Mouse (Mus musculus): ENCODE data around the gene Vipas39. TPM values are rescaled to one million over a fixed set of nuclear protein-coding genes. Genes with fewer than 3 reads are reported as not detected.

The Vipas39 gene
- polyA plus RNA-seq, 1 experiment from 2014 or later, result 23.8 TPM

GRCm38 (mm10) chr12:87198792-87199191 lies 67.3 kb downstream of the Vipas39 start:
- no peak for DNase-seq (ENCODE audit: low spot score)
- H3K4me2 ChIP-seq, result peak overlapping the region; percentile 87
- H3K9me3 ChIP-seq (ENCODE audit: control insufficient read depth, low read length), result no peaks in the 10 kb centered on the region
- ATAC-seq (replicated peaks; ENCODE audit: low FRiP score), result no peak
- no peaks in the 10 kb centered on the region for H3K36me3 ChIP-seq (ENCODE audit: control insufficient read depth, insufficient read depth, low read length)
- no peak overlapping the region for H3K9ac ChIP-seq (ENCODE audit: low read depth, low read length)
- H3K27me3 ChIP-seq (replicated peaks; ENCODE audit: control insufficient read depth, insufficient read depth, low read length), result 0 out of 2 replicates have a peak, but pooled peaks cover 2% of the 10 kb centered on the region
- WGBS, result 70% methylated on average over 6 of the region's 6 CpGs
- no peak overlapping the region for H3K27ac ChIP-seq (ENCODE audit: low read depth, low read length)
- peak overlapping the region; percentile 89 for H3K4me3 ChIP-seq (ENCODE audit: low read depth, low read length)
- peaks cover 7% of the 10 kb centered on the region for H3K4me1 ChIP-seq (replicated peaks; ENCODE audit: control insufficient read depth, insufficient read depth, low read length)

- no peak overlapping the region for H3K9ac ChIP-seq (ENCODE audit: low read depth, low read length)
- H3K4me2 ChIP-seq, result no peak overlapping the region
- no peaks in the 10 kb centered on the region for H3K36me3 ChIP-seq (ENCODE audit: control insufficient read depth, insufficient read depth, low read length)
- DNase-seq (ENCODE audit: low spot score), result no peak
- H3K4me3 ChIP-seq (ENCODE audit: low read depth, low read length), result no peak overlapping the region
- H3K4me1 ChIP-seq (replicated peaks; ENCODE audit: control insufficient read depth, insufficient read depth, low read length), result peaks cover 7% of the 10 kb centered on the region
- H3K27ac ChIP-seq (ENCODE audit: low read depth, low read length), result no peak overlapping the region
- H3K9me3 ChIP-seq (ENCODE audit: control insufficient read depth, low read length), result no peaks in the 10 kb centered on the region
- no peak for ATAC-seq (replicated peaks; ENCODE audit: low FRiP score)
- H3K27me3 ChIP-seq (replicated peaks; ENCODE audit: control insufficient read depth, insufficient read depth, low read length), result 0 out of 2 replicates have a peak, but pooled peaks cover 2% of the 10 kb centered on the region
These were observed 69.7 kb downstream of the Vipas39 start for GRCm38 (mm10) chr12:87196310-87196709.

GRCm38 (mm10) chr12:87195069-87195468 lies 71.0 kb downstream of the Vipas39 start:
- Histone ChIP-seq H3K27ac (ENCODE audit: low read depth, low read length) (no peak overlapping the region), H3K4me3 (ENCODE audit: low read depth, low read length) (no peak overlapping the region), H3K9me3 (ENCODE audit: control insufficient read depth, low read length) (no peaks in the 10 kb centered on the region), H3K4me1 (replicated peaks; ENCODE audit: control insufficient read depth, insufficient read depth, low read length) (peaks cover 5% of the 10 kb centered on the region), H3K36me3 (ENCODE audit: control insufficient read depth, insufficient read depth, low read length) (no peaks in the 10 kb centered on the region), H3K4me2 (no peak overlapping the region), H3K9ac (ENCODE audit: low read depth, low read length) (no peak overlapping the region), H3K27me3 (replicated peaks; ENCODE audit: control insufficient read depth, insufficient read depth, low read length) (no peaks in the 10 kb centered on the region)
- ATAC-seq (replicated peaks; ENCODE audit: low FRiP score), result no peak
- DNase-seq (ENCODE audit: low spot score), result no peak
- WGBS, result 78% methylated on average over 1 of the region's 1 CpGs

- Histone ChIP-seq H3K4me2 (no peak overlapping the region), H3K27me3 (replicated peaks; ENCODE audit: control insufficient read depth, insufficient read depth, low read length) (no peaks in the 10 kb centered on the region), H3K27ac (ENCODE audit: low read depth, low read length) (no peak overlapping the region), H3K4me3 (ENCODE audit: low read depth, low read length) (no peak overlapping the region), H3K9me3 (ENCODE audit: control insufficient read depth, low read length) (no peaks in the 10 kb centered on the region), H3K9ac (ENCODE audit: low read depth, low read length) (no peak overlapping the region), H3K36me3 (ENCODE audit: control insufficient read depth, insufficient read depth, low read length) (no peaks in the 10 kb centered on the region), H3K4me1 (replicated peaks; ENCODE audit: control insufficient read depth, insufficient read depth, low read length) (no peaks in the 10 kb centered on the region)
- WGBS, result 69% methylated on average over 3 of the region's 3 CpGs
- ATAC-seq (replicated peaks; ENCODE audit: low FRiP score) (no peak), DNase-seq (ENCODE audit: low spot score) (no peak)
These were observed 73.0 kb downstream of the Vipas39 start for GRCm38 (mm10) chr12:87193008-87193407.

Small RNA genes within 50 kb of the gene (microRNA-seq; reads per million reads assigned to microRNA genes)
- not detected for gene Gm47293 (ENCODE audit: borderline number of aligned reads)

Other genes with a start within 250 kb of the Vipas39 start
- gene Tmem63c, start 244.9 kb downstream of the Vipas39 start, polyA plus RNA-seq (2014; fragmentation: Nextera tagmentation; extraction: Ambion mirVana), result not detected in 2 replicates
- 0.22 TPM in 1 of 2 replicates, not detected in the other for gene Ngb, start 163.7 kb downstream of the Vipas39 start, polyA plus RNA-seq (2014; fragmentation: Nextera tagmentation; extraction: Ambion mirVana)
- gene Gstz1, start 119.1 kb downstream of the Vipas39 start, polyA plus RNA-seq (2014; fragmentation: Nextera tagmentation; extraction: Ambion mirVana), result 76.2 and 79.6 TPM in 2 replicates
- gene Pomt2, start 118.3 kb downstream of the Vipas39 start, polyA plus RNA-seq (2014; fragmentation: Nextera tagmentation; extraction: Ambion mirVana), result 11.0 and 12.0 TPM in 2 replicates
- 22.0 and 26.0 TPM in 2 replicates for gene Samd15, start 66.5 kb downstream of the Vipas39 start, polyA plus RNA-seq (2014; fragmentation: Nextera tagmentation; extraction: Ambion mirVana)
- 2.0 TPM in 2 replicates for gene Tmed8, start 65.8 kb downstream of the Vipas39 start, polyA plus RNA-seq (2014; fragmentation: Nextera tagmentation; extraction: Ambion mirVana)
- 0.48 and 0.96 TPM in 2 replicates for gene Noxred1, start 27.5 kb downstream of the Vipas39 start, polyA plus RNA-seq (2014; fragmentation: Nextera tagmentation; extraction: Ambion mirVana)
- 296 and 310 TPM in 2 replicates for gene Ahsa1, start 223 bp upstream of the Vipas39 start, polyA plus RNA-seq (2014; fragmentation: Nextera tagmentation; extraction: Ambion mirVana)
- gene Ism2, start 33.4 kb upstream of the Vipas39 start, polyA plus RNA-seq (2014; fragmentation: Nextera tagmentation; extraction: Ambion mirVana), result 0.23 and 0.38 TPM in 2 replicates
- 56.9 and 63.2 TPM in 2 replicates for gene Sptlc2, start 122.1 kb upstream of the Vipas39 start, polyA plus RNA-seq (2014; fragmentation: Nextera tagmentation; extraction: Ambion mirVana)
- 314 and 321 TPM in 2 replicates for gene Slirp, start 177.6 kb upstream of the Vipas39 start, polyA plus RNA-seq (2014; fragmentation: Nextera tagmentation; extraction: Ambion mirVana)
- gene Alkbh1, start 177.8 kb upstream of the Vipas39 start, polyA plus RNA-seq (2014; fragmentation: Nextera tagmentation; extraction: Ambion mirVana), result 56.5 and 64.9 TPM in 2 replicates
- 121 and 130 TPM in 2 replicates for gene Snw1, start 206.0 kb upstream of the Vipas39 start, polyA plus RNA-seq (2014; fragmentation: Nextera tagmentation; extraction: Ambion mirVana)
- not detected in 2 replicates for gene Gm5788, start 228.5 kb upstream of the Vipas39 start, polyA plus RNA-seq (2014; fragmentation: Nextera tagmentation; extraction: Ambion mirVana)
- not detected in 2 replicates for gene Gm8300, start 248.1 kb upstream of the Vipas39 start, polyA plus RNA-seq (2014; fragmentation: Nextera tagmentation; extraction: Ambion mirVana)

Measured in liver, embryonic 11.5 days (tissue).